Mouse (Mus musculus): ENCODE results near the gene Atrip. TPM values are rescaled to one million over a fixed set of nuclear protein-coding genes. Genes with fewer than 3 reads are reported as not detected.

Gene Atrip
- polyA plus RNA-seq, 1 experiment from 2014 or later = 7.5 TPM

DNA sequence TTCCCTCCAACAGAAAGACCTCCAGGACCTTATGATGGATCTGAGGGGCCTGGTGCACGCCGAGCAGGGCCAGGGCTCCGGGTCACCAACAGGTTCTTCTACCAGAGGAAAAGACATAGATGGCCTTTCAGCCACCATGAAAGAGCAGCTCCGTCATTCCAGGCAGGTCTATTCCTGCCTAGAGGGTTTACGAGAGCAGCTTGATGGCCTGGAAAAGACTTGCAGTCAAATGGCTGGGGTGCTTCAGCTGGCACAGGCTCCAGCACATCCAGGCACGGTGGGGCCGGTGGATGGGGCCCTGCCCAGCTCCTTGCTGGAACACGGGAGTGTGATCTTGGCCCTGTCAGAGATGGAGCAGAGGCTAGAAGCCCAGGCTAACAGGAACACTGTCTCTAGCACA lies 17.9 kb upstream of the Atrip start:
- no peak overlapping the region for H3K4me3 ChIP-seq (ENCODE audit: low read depth, low read length)
- WGBS = 93% methylated on average over 8 of the region's 8 CpGs
- no peak overlapping the region for H3K27ac ChIP-seq (ENCODE audit: low read depth, low read length)
- no peaks in the 10 kb centered on the region for H3K9me3 ChIP-seq (ENCODE audit: control insufficient read depth)
- peaks cover 17% of the 10 kb centered on the region for H3K36me3 ChIP-seq (ENCODE audit: control insufficient read depth, insufficient read depth)
- TF ChIP-seq CTCF (IDR thresholded peaks at IDR 0.05; ENCODE audit: low read depth) = no peak
- no peaks in the 10 kb centered on the region for H3K27me3 ChIP-seq (replicated peaks; ENCODE audit: control insufficient read depth, insufficient read depth, low read length)
- H3K9ac ChIP-seq (ENCODE audit: low read depth, low read length) = no peak overlapping the region
- H3K4me2 ChIP-seq (replicated peaks; ENCODE audit: low read depth) = no peak overlapping the region
- H3K4me1 ChIP-seq (replicated peaks; ENCODE audit: control insufficient read depth, insufficient read depth, low read length) = 0 out of 2 replicates have a peak, but pooled peaks cover 6% of the 10 kb centered on the region
- ATAC-seq = no peak

DNA sequence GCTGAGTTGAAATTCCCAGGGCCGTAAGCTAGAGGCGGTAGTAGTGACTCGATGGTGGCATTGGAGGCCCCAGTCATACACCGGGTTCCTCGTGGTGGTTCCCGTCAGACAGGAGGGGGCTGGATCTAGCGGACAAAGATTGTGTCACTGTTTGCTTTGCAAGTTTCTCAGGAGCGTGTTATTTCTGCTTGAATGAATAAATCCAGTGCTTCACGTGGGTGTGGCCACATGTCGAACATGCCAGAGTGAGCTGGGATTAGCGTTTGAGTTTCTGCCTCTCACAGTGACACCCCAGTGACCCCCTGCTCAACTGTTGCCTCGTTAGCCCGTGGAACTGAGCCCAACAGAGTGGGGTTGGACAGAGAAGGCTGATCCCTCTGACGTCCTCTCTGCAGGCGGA lies 16.5 kb upstream of the Atrip start:
- Histone ChIP-seq H3K4me3 (ENCODE audit: low read depth, low read length) (no peak overlapping the region), H3K4me2 (replicated peaks; ENCODE audit: low read depth) (no peak overlapping the region), H3K9me3 (ENCODE audit: control insufficient read depth) (no peaks in the 10 kb centered on the region), H3K9ac (ENCODE audit: low read depth, low read length) (no peak overlapping the region), H3K27me3 (replicated peaks; ENCODE audit: control insufficient read depth, insufficient read depth, low read length) (no peaks in the 10 kb centered on the region), H3K4me1 (replicated peaks; ENCODE audit: control insufficient read depth, insufficient read depth, low read length) (0 out of 2 replicates have a peak, but pooled peaks cover 6% of the 10 kb centered on the region), H3K27ac (ENCODE audit: low read depth, low read length) (no peak overlapping the region), H3K36me3 (ENCODE audit: control insufficient read depth, insufficient read depth) (peaks cover 17% of the 10 kb centered on the region)
- no peak for TF ChIP-seq CTCF (IDR thresholded peaks at IDR 0.05; ENCODE audit: low read depth)
- WGBS = 64% methylated on average over 15 of the region's 15 CpGs
- ATAC-seq = no peak

DNA sequence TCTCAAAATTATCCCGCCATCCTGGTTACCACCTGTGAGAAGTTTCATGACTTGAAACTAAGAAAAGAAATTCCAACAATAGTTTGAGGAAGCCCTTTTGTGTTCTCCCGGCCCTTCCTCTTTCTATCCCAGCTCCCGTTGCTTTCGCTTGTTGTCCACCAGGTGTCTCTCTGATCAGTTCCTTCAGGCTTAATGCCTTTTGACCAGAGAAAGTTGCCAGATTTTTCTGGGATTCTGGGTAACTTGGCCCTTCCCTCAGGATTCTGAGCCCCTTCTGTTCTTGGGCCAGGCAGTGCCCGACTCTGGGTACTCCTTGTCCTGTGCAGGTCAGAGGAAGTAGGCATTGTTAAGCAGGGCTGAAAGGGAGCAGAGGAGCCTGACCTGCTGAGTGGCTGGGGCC lies 14.1 kb upstream of the Atrip start:
- 16% methylated on average over 5 of the region's 5 CpGs for WGBS
- no peak for ATAC-seq
- H3K36me3 ChIP-seq (ENCODE audit: control insufficient read depth, insufficient read depth) = peaks cover 17% of the 10 kb centered on the region
- H3K4me3 ChIP-seq (ENCODE audit: low read depth, low read length) = no peak overlapping the region
- no peaks in the 10 kb centered on the region for H3K9me3 ChIP-seq (ENCODE audit: control insufficient read depth)
- no peak overlapping the region for H3K4me2 ChIP-seq (replicated peaks; ENCODE audit: low read depth)
- H3K27ac ChIP-seq (ENCODE audit: low read depth, low read length) = no peak overlapping the region
- H3K9ac ChIP-seq (ENCODE audit: low read depth, low read length) = no peak overlapping the region
- peak; percentile 76 for TF ChIP-seq CTCF (IDR thresholded peaks at IDR 0.05; ENCODE audit: low read depth)
- H3K27me3 ChIP-seq (replicated peaks; ENCODE audit: control insufficient read depth, insufficient read depth, low read length) = no peaks in the 10 kb centered on the region
- H3K4me1 ChIP-seq (replicated peaks; ENCODE audit: control insufficient read depth, insufficient read depth, low read length) = no peaks in the 10 kb centered on the region

DNA sequence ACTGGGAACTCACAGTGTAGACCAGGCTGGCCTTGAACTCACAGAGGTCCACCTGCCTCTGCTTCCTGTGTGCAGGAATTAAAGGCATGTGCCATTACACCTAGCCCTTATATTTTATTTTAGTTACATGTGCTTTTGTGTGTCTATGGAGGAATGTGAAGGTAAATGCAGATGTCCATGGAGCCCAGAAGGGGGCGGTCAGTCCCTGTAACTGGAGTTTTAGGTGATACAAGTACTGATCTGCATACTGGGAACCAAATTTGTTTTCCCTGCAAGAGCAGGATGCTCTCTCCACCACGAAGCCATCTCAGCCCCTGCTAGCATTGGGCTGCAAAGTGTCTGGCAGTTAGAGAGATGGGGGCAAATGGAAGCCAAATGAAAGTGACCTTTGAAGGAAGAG lies 11.0 kb upstream of the Atrip start:
- peak; percentile 72 for TF ChIP-seq CTCF (IDR thresholded peaks at IDR 0.05; ENCODE audit: low read depth)
- Histone ChIP-seq H3K4me2 (replicated peaks; ENCODE audit: low read depth) (no peak overlapping the region), H3K4me3 (ENCODE audit: low read depth, low read length) (no peak overlapping the region), H3K9me3 (ENCODE audit: control insufficient read depth) (no peaks in the 10 kb centered on the region), H3K9ac (ENCODE audit: low read depth, low read length) (no peak overlapping the region), H3K27ac (ENCODE audit: low read depth, low read length) (no peak overlapping the region), H3K36me3 (ENCODE audit: control insufficient read depth, insufficient read depth) (peaks cover 4% of the 10 kb centered on the region; the same call in 1 of the 2 replicates), H3K4me1 (replicated peaks; ENCODE audit: control insufficient read depth, insufficient read depth, low read length) (no peaks in the 10 kb centered on the region), H3K27me3 (replicated peaks; ENCODE audit: control insufficient read depth, insufficient read depth, low read length) (no peaks in the 10 kb centered on the region)
- no peak for ATAC-seq
- 15% methylated on average over 2 of the region's 2 CpGs for WGBS

DNA sequence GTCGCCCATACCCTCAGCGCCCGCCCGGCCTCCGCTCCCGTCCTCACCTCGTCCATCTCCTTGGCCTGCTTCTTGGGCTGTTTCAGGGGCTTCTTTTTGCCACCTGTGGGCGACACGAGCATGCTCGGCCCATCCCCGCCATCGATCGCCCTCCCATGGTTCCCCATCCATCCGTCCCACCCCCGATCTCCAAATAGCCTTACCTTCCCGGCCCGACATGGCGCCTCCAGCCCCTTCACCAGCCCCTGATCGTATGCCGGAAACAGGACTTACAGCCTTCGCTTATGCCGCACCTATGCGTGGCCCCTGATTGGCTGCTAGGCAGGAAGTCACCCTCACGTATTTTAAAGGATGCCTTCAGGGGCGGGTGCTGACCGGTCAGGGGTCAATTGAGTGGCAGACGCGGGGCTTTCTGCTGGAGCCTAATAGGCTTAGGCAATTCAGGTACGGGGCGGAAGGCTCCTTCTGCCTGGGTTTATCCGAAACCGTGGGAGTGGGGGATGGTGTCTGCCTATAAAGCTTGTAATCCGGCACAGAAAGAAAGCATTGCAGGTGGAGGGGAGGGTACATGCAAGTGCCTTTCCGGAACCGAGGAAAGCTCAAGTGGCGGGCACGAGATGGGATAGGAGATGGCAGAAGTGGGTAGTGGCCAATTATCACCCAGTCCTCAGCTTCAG lies 8.3 kb upstream of the Atrip start, which contains the start of the genes Ccdc51 and Tma7:
Ccdc51 (plus strand) TSS at position 370 of the 677 bp plus-strand sequence.
Tma7 (minus strand) TSS at position 464 of the 677 bp plus-strand sequence.
- ATAC-seq = peak; percentile 95
- peak within 1 kb of the TSS; percentile 70 for H3K4me2 ChIP-seq (replicated peaks; ENCODE audit: low read depth)
- H3K27me3 ChIP-seq (replicated peaks; ENCODE audit: control insufficient read depth, insufficient read depth, low read length) = no peaks in the 10 kb centered on the region
- peak within 1 kb of the TSS; percentile 63 for H3K9ac ChIP-seq (ENCODE audit: low read depth, low read length)
- WGBS = under 1% methylated on average over 37 of the region's 37 CpGs
- H3K36me3 ChIP-seq (ENCODE audit: control insufficient read depth, insufficient read depth) = peaks cover 8% of the 10 kb centered on the region; the same call in 1 of the 2 replicates
- H3K27ac ChIP-seq (ENCODE audit: low read depth, low read length) = peak within 1 kb of the TSS; percentile 69
- peak within 1 kb of the TSS; percentile 63 for H3K4me3 ChIP-seq (ENCODE audit: low read depth, low read length)
- TF ChIP-seq CTCF (IDR thresholded peaks at IDR 0.05; ENCODE audit: low read depth) = no peak
- H3K4me1 ChIP-seq (replicated peaks; ENCODE audit: control insufficient read depth, insufficient read depth, low read length) = no peaks in the 10 kb centered on the region
- H3K9me3 ChIP-seq (ENCODE audit: control insufficient read depth) = no peaks in the 10 kb centered on the region

DNA sequence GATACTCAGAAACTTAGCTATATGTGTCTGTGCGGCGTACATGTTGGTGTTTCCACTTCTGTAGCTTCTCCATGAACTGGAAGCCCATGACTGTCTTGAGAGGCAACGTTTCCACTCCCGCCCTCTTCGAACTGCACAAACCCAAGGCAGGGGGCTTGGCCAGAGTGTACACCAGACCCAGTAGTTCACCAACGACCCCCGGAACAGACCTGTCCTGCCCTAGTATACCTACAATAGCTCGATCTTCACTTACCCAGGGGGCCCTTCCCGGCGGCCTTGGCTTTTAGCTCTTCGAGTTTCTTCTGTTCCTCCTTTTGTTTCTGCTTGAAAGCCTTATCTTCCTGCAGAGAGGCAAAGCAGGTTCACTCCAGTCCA lies 7.8 kb upstream of the Atrip start:
- H3K4me3 ChIP-seq (ENCODE audit: low read depth, low read length) = peak overlapping the region; percentile 63
- peak overlapping the region; percentile 70 for H3K4me2 ChIP-seq (replicated peaks; ENCODE audit: low read depth)
- H3K27ac ChIP-seq (ENCODE audit: low read depth, low read length) = peak overlapping the region; percentile 69
- whole genome bisulfite sequencing = under 1% methylated on average over 11 of the region's 11 CpGs
- no peaks in the 10 kb centered on the region for H3K27me3 ChIP-seq (replicated peaks; ENCODE audit: control insufficient read depth, insufficient read depth, low read length)
- no peaks in the 10 kb centered on the region for H3K9me3 ChIP-seq (ENCODE audit: control insufficient read depth)
- H3K4me1 ChIP-seq (replicated peaks; ENCODE audit: control insufficient read depth, insufficient read depth, low read length) = no peaks in the 10 kb centered on the region
- H3K36me3 ChIP-seq (ENCODE audit: control insufficient read depth, insufficient read depth) = peaks cover 8% of the 10 kb centered on the region; the same call in 1 of the 2 replicates
- ATAC-seq = 0 out of 2 replicates have a peak, but pooled peaks have one; percentile 2
- TF ChIP-seq CTCF (IDR thresholded peaks at IDR 0.05; ENCODE audit: low read depth) = no peak
- H3K9ac ChIP-seq (ENCODE audit: low read depth, low read length) = peak overlapping the region; percentile 63

Data from intestine, postnatal 0 days (tissue).